Mouse (Mus musculus) CH12.LX (cell line): ENCODE measurements around the gene AW011738. TPM values are rescaled to one million over a fixed set of nuclear protein-coding genes. Genes with fewer than 3 reads are reported as not detected.

Experiments used
- DNase-seq: peaks from one replicate; pipeline ENCODE4 v3.0.0-alpha.2; 2013; ENCODE audit errors: extremely low read depth
- H3K27ac ChIP-seq: 2 replicates; pipeline ENCODE4 v1.5.1; 2012; ENCODE audit warnings: low read depth, mild to moderate bottlenecking, control low read depth, moderate library complexity; ENCODE audit not compliant: insufficient read depth
- H3K27me3 ChIP-seq: replicated peaks from 2 replicates; pipeline ENCODE3; 2012; ENCODE audit warnings: inconsistent platforms
- H3K36me3 ChIP-seq, 2 experiments: replicated peaks in 1 of 2; 2 replicates each; pipeline versions ENCODE3 to v1.6.1; 2012; ENCODE audit warnings: inconsistent platforms in 1 of 2, low read length in 1 of 2, mild to moderate bottlenecking in 1 of 2, mixed read lengths in 1 of 2, moderate library complexity in 1 of 2; ENCODE audit not compliant: control insufficient read depth in 1 of 2, insufficient read depth in 1 of 2
- H3K4me1 ChIP-seq, 2 experiments: 2 replicates each; pipeline ENCODE4 v1.6.1; 2012; ENCODE audit warnings: inconsistent platforms in 1 of 2, moderate library complexity in 1 of 2; ENCODE audit not compliant: insufficient read depth in 2 of 2, control insufficient read depth in 1 of 2
- H3K4me2 ChIP-seq: 2 replicates; pipeline ENCODE4 v1.6.1; 2012; ENCODE audit warnings: low read depth, mild to moderate bottlenecking, control low read depth; ENCODE audit not compliant: poor library complexity, insufficient read depth, severe bottlenecking
- H3K4me3 ChIP-seq, 3 experiments: fragments of 150-350 bp in 1 of 3; sonication (generic) in 1 of 3; replicated peaks in 1 of 3; 2 replicates each; pipeline versions ENCODE3 to v1.5.1; 2011 to 2012; ENCODE audit warnings: low read depth in 2 of 3, low read length in 2 of 3, mild to moderate bottlenecking in 2 of 3, moderate library complexity in 2 of 3, control low read depth in 1 of 3, improper control_type of control experiment in 1 of 3, inconsistent platforms in 1 of 3, mixed read lengths in 1 of 3; ENCODE audit not compliant: poor library complexity in 1 of 3
- H3K79me2 ChIP-seq: replicated peaks from 2 replicates; pipeline ENCODE4 v1.6.1; 2012; ENCODE audit warnings: mild to moderate bottlenecking, moderate library complexity; ENCODE audit not compliant: control insufficient read depth, poor library complexity, insufficient read depth, severe bottlenecking; ENCODE audit errors: extremely low read depth
- H3K9ac ChIP-seq: 2 replicates; pipeline ENCODE4 v1.6.1; 2012; ENCODE audit warnings: low read depth, mild to moderate bottlenecking, control low read depth, moderate library complexity; ENCODE audit not compliant: insufficient read depth
- H3K9me3 ChIP-seq: replicated peaks from 2 replicates; pipeline ENCODE3; 2012; ENCODE audit warnings: low read length, inconsistent platforms, mixed read lengths
- BHLHE40 ChIP-seq: IDR thresholded peaks from 2 replicates; pipeline ENCODE4 v1.6.1; 2011; ENCODE audit warnings: mild to moderate bottlenecking, low read depth, low read length, improper control_type of control experiment
- CHD1 ChIP-seq: IDR thresholded peaks from 2 replicates; pipeline ENCODE4 v1.6.1; 2012; ENCODE audit warnings: low read depth, low read length, improper control_type of control experiment, inconsistent platforms
- CHD2 ChIP-seq: IDR thresholded peaks from 2 replicates; pipeline ENCODE4 v1.6.1; 2011; ENCODE audit warnings: low read length, improper control_type of control experiment
- CTCF ChIP-seq, 2 experiments: IDR thresholded peaks in 1 of 2; conservative IDR thresholded peaks in 1 of 2; 2 replicates each; pipeline ENCODE4 v1.5.1; 2011 to 2012; ENCODE audit warnings: low read depth in 2 of 2, low read length in 2 of 2, improper control_type of control experiment in 1 of 2, inconsistent platforms in 1 of 2, mild to moderate bottlenecking in 1 of 2, moderate library complexity in 1 of 2
- E2F4 ChIP-seq: IDR thresholded peaks from 2 replicates; pipeline ENCODE4 v1.6.1; 2011; ENCODE audit warnings: low read depth, low read length, improper control_type of control experiment; ENCODE audit not compliant: insufficient replicate concordance
- EP300 ChIP-seq: IDR thresholded peaks from 2 replicates; pipeline ENCODE4 v1.6.1; 2011; ENCODE audit warnings: low read length, improper control_type of control experiment
- ETS1 ChIP-seq: conservative IDR thresholded peaks from 2 replicates; pipeline ENCODE4 v1.6.1; 2012; ENCODE audit warnings: low read depth, mild to moderate bottlenecking, inconsistent platforms, low read length, improper control_type of control experiment, moderate library complexity
- GABPA ChIP-seq: IDR thresholded peaks from 2 replicates; pipeline ENCODE4 v1.6.1; 2012; ENCODE audit warnings: low read depth, low read length, improper control_type of control experiment, inconsistent platforms; ENCODE audit not compliant: insufficient replicate concordance
- HCFC1 ChIP-seq: IDR thresholded peaks from 2 replicates; pipeline ENCODE4 v1.6.1; 2012; ENCODE audit warnings: low read depth, mild to moderate bottlenecking, inconsistent platforms, low read length, improper control_type of control experiment
- IRF4 ChIP-seq: IDR thresholded peaks from 2 replicates; pipeline ENCODE4 v1.6.1; 2014; ENCODE audit warnings: low read depth, mild to moderate bottlenecking, inconsistent platforms, low read length, improper control_type of control experiment
- JUN ChIP-seq: IDR thresholded peaks from 2 replicates; pipeline ENCODE4 v1.6.1; 2011; ENCODE audit warnings: low read depth, mild to moderate bottlenecking, low read length, improper control_type of control experiment, moderate library complexity; ENCODE audit not compliant: insufficient read depth
- MAX ChIP-seq: IDR thresholded peaks from 2 replicates; pipeline ENCODE4 v1.6.1; 2011; ENCODE audit warnings: low read length, improper control_type of control experiment
- MAZ ChIP-seq: IDR thresholded peaks from 2 replicates; pipeline ENCODE4 v1.6.1; 2012; ENCODE audit warnings: low read depth, mild to moderate bottlenecking, inconsistent platforms, low read length, improper control_type of control experiment, moderate library complexity
- MXI1 ChIP-seq: IDR thresholded peaks from 2 replicates; pipeline ENCODE4 v1.6.1; 2011; ENCODE audit warnings: mild to moderate bottlenecking, low read depth, low read length, improper control_type of control experiment
- MYC ChIP-seq: IDR thresholded peaks from 2 replicates; pipeline ENCODE4 v1.6.1; 2011; ENCODE audit warnings: low read depth, mild to moderate bottlenecking, improper control_type of control experiment, low read length
- NELFE ChIP-seq: IDR thresholded peaks from 2 replicates; pipeline ENCODE4 v1.6.1; 2011; ENCODE audit warnings: low read depth, low read length, improper control_type of control experiment
- RAD21 ChIP-seq: IDR thresholded peaks from 2 replicates; pipeline ENCODE4 v1.6.1; 2011; ENCODE audit warnings: low read depth, mild to moderate bottlenecking, low read length, improper control_type of control experiment, moderate library complexity
- RCOR1 ChIP-seq: conservative IDR thresholded peaks from 2 replicates; pipeline ENCODE4 v1.6.1; 2012; ENCODE audit warnings: low read depth, mild to moderate bottlenecking, inconsistent platforms, low read length, improper control_type of control experiment
- SIN3A ChIP-seq: IDR thresholded peaks from 2 replicates; pipeline ENCODE4 v1.6.1; 2012; ENCODE audit warnings: low read length, improper control_type of control experiment, inconsistent platforms
- SMC3 ChIP-seq: IDR thresholded peaks from 2 replicates; pipeline ENCODE4 v1.6.1; 2011; ENCODE audit warnings: low read depth, low read length, improper control_type of control experiment
- TBP ChIP-seq: conservative IDR thresholded peaks from 2 replicates; pipeline ENCODE4 v1.6.1; 2011; ENCODE audit warnings: low read depth, low read length, improper control_type of control experiment
- UBTF ChIP-seq: IDR thresholded peaks from 2 replicates; pipeline ENCODE4 v1.6.1; 2012; ENCODE audit warnings: low read depth, mild to moderate bottlenecking, inconsistent platforms, low read length, improper control_type of control experiment, moderate library complexity
- USF1 ChIP-seq: IDR thresholded peaks from 2 replicates; pipeline ENCODE4 v1.6.1; 2014; ENCODE audit warnings: low read depth, mild to moderate bottlenecking, inconsistent platforms, low read length, improper control_type of control experiment
- USF2 ChIP-seq: conservative IDR thresholded peaks from 2 replicates; pipeline ENCODE4 v1.6.1; 2011; ENCODE audit warnings: low read depth, low read length, improper control_type of control experiment
- ZKSCAN1 ChIP-seq: IDR thresholded peaks from 2 replicates; pipeline ENCODE4 v1.6.1; 2012; ENCODE audit warnings: low read depth, inconsistent platforms, low read length, improper control_type of control experiment, borderline replicate concordance
- ZMIZ1 ChIP-seq: IDR thresholded peaks from 2 replicates; pipeline ENCODE4 v1.6.1; 2012; ENCODE audit warnings: low read depth, mild to moderate bottlenecking, inconsistent platforms, low read length, improper control_type of control experiment
- ZNF384 ChIP-seq: IDR thresholded peaks from 2 replicates; pipeline ENCODE4 v1.6.1; 2012; ENCODE audit warnings: low read depth, low read length, improper control_type of control experiment, inconsistent platforms
- dilution Hi-C: fragments of 300-500 bp; cut with MboI; formaldehyde crosslinking; loops from 2 replicates; pipeline ENCODE4 v1.14.3; 2020; ENCODE audit warnings: low sequenced_read_pairs; ENCODE audit not compliant: extremely low pct_unique_long_range_greater_than_20kb, extremely low pct_ligation_motif_present
- in situ Hi-C: fragments of 300-500 bp; cut with MboI; formaldehyde crosslinking; loops from 3 replicates; pipeline ENCODE4 v1.14.3; 2019; ENCODE audit warnings: low sequenced_read_pairs, low pct_ligation_motif_present, low pct_unique_long_range_greater_than_20kb, mixed read lengths
- polyA plus RNA-seq: library from polyadenylated mRNA; unstranded; fragments of >175 nt; gene quantifications from 2 replicates; pipeline ENCODE4 v1.2.1, GENCODE M21; 2012; ENCODE audit warnings: low read depth; ENCODE audit not compliant: insufficient read length
- total RNA-seq, 2 experiments: library from RNA; depleted of rRNA; stranded (reverse); fragments of 300-350 nt in 1 of 2; fragments of >200 nt in 1 of 2; gene quantifications; 2 replicates each; pipeline ENCODE4 v1.2.3; 2012 to 2014

Gene AW011738
- total and polyA plus RNA-seq, 3 experiments = 0.15 to 1.6 (median 0.20) TPM

DNA sequence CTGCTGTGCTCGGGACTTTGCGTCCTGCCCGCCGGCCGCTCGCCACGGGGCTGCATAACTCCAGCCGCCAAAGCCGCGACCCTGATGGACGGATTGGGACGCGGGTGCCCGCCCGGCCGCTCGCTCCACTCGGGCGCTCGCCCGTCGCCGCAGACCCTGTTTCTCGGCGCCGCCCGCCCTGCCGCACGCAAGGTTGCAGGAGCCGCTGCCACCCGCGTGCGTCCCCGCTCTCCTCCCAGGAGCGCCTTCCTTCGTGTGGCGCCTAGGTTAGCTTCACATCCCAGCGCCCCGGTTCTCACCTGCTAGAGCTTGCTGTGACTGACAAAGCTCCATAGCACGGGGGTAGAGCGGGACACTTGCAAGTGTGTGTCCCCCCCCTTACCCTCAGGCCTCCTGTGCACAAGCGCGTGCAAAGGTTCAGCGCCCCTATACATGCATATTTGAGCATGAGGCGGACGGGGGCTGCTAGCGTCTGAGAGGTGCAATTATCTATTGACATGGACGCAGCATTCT lies 31.7 kb downstream of the AW011738 start, which contains the start of gene Plekhn1 (continued):
- TF ChIP-seq ZMIZ1 (0 out of 2 replicates have a peak, but pooled peaks have one; percentile 34), GABPA (no peak), CHD2 (no peak), IRF4 (peak; percentile 42; the same call in 1 of the 2 replicates), ZKSCAN1 (no peak), USF2 (no peak), RAD21 (no peak; the same call in 1 of the 2 replicates), JUN (no peak), HCFC1 (peak; percentile 55; the same call in 1 of the 2 replicates), UBTF (peak; percentile 79), MXI1 (peak; percentile 56), E2F4 (no peak)
- TF ChIP-seq, all 38 proteins: peak for 11

- peak; percentile 51 for DNase-seq
Observed at GRCm38 (mm10) chr4:156235360-156235770, 32.3 kb downstream of the AW011738 start.

DNA sequence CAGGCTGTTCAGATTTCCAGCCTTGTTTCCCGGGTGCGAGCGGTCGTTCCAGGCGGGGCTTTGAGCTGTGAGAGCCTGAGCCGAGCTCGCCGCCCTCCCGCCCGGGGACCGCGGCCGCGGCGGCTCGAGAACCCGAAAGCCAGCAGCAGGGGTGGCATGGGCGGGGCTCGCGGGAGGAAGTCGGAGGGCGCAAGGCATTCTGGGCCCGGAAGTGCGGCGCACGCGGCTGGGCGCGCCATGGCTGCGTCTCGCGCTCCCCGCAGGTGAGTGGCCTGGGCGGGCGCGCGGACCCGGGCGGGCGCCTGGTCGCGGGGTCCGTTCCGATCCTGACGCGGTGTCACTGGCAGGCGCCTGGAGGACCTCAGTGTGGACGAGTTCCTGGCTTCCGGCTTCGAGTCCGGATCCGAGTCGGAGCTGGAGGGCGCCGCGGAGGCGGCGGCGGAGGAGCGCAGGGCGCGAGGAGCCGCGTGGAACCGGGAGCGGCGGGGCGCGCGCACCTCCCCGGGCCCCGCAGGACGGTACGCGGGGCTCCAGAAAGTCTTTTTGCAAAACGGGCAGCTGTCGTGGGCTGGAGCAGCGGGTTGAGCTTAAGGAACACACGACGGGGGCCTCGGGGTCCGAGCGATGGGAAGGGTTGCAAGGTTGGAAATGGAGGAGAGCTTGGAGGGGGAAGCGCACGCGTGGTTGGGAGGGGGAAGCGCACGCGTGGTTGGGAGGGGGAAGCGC lies 32.9 kb downstream of the AW011738 start, which contains the start of gene Noc2l:
TSS of gene Noc2l (plus strand) at position 203 of the 726 bp plus-strand sequence.
- in situ Hi-C loops (no loop called here), dilution Hi-C loops (no loop called here)
- Histone ChIP-seq H3K36me3 (peaks cover 58 to 70% of the 10 kb centered on the region in 2 experiments), H3K9ac (peak within 1 kb of the TSS; percentile 85), H3K27me3 (no peaks in the 10 kb centered on the region), H3K9me3 (no peaks in the 10 kb centered on the region), H3K4me3 (peak within 1 kb of the TSS; percentile 67 to 88 (median 85)), H3K4me2 (peak within 1 kb of the TSS; percentile 75), H3K27ac (peak within 1 kb of the TSS; percentile 79), H3K79me2 (peaks cover 33% of the 10 kb centered on the region), H3K4me1 (peaks cover 8 to 32% of the 10 kb centered on the region in 2 experiments)
- DNase-seq = peak; percentile 88
- TF ChIP-seq TBP (no peak), NELFE (peak; percentile 84), SMC3 (no peak), ETS1 (no peak), ZNF384 (no peak), MYC (peak; percentile 78), EP300 (no peak), CTCF (conservative IDR thresholded peaks at IDR 0.05 in 1 of 2, IDR thresholded peaks at IDR 0.05 in 1 of 2; ENCODE audit: low read depth in 2 of 2, low read length in 2 of 2) (no peak), CHD2 (no peak), RCOR1 (no peak), SIN3A (peak; percentile 90), CHD1 (no peak), RAD21 (no peak), BHLHE40 (peak; percentile 71), MAZ (no peak), MAX (peak; percentile 87), HCFC1 (peak; percentile 86), MXI1 (peak; percentile 97), IRF4 (no peak; the same call in 1 of the 2 replicates), USF1 (no peak)

More at GRCm38 (mm10) chr4:156235360-156235770, 32.3 kb downstream of the AW011738 start:
- no peaks in the 10 kb centered on the region for H3K9me3 ChIP-seq
- H3K27ac ChIP-seq = no peak overlapping the region
- peak overlapping the region; percentile 75 for H3K4me2 ChIP-seq
- H3K9ac ChIP-seq = peak overlapping the region; percentile 85
- TF ChIP-seq MYC (no peak), CTCF (conservative IDR thresholded peaks at IDR 0.05 in 1 of 2, IDR thresholded peaks at IDR 0.05 in 1 of 2; ENCODE audit: low read depth in 2 of 2, low read length in 2 of 2) (0 out of 4 replicates have a peak, but pooled peaks of 1 of the 2 experiments have one; percentile 25)
- TF ChIP-seq, all 38 proteins: peak for 1
- Histone ChIP-seq H3K79me2 (peaks cover 33% of the 10 kb centered on the region), H3K4me1 (peaks cover 8 to 32% of the 10 kb centered on the region in 2 experiments), H3K36me3 (peaks cover 58 to 70% of the 10 kb centered on the region in 2 experiments), H3K27me3 (no peaks in the 10 kb centered on the region), H3K4me3 (peak overlapping the region; percentile 67 to 88 (median 85))
- dilution Hi-C loops = no loop called here
- in situ Hi-C loops = no loop called here
